Mouse (Mus musculus) heart, adult 2 months (tissue): ENCODE measurements around the gene Nudt16l1. TPM values are rescaled to one million over a fixed set of nuclear protein-coding genes. Genes with fewer than 3 reads are reported as not detected.

Experiments
- DNase-seq, 2 experiments: peaks; one replicate each; pipeline ENCODE4 v3.0.0; 2021
- H3K27ac ChIP-seq: fragments of 200-600 bp; 2 replicates; pipeline ENCODE4 v1.8.1; 2022
- H3K27me3 ChIP-seq: fragments of 200-500 bp; 2 replicates; pipeline ENCODE4 v1.6.1; 2012; ENCODE audit warnings: mild to moderate bottlenecking, low read length, inconsistent platforms, mixed read lengths; ENCODE audit not compliant: control insufficient read depth, insufficient read depth
- H3K36me3 ChIP-seq: fragments of 200-500 bp; 2 replicates; pipeline ENCODE4 v1.6.1; 2012; ENCODE audit warnings: low read length, inconsistent platforms; ENCODE audit not compliant: control insufficient read depth, insufficient read depth
- H3K4me1 ChIP-seq: fragments of 200-500 bp; 2 replicates; pipeline ENCODE4 v1.6.1; 2011; ENCODE audit warnings: low read length; ENCODE audit not compliant: control insufficient read depth, insufficient read depth
- H3K4me3 ChIP-seq: fragments of 200-600 bp; 2 replicates; pipeline ENCODE4 v1.8.1; 2022
- H3K79me2 ChIP-seq: fragments of 200-500 bp; replicated peaks from 2 replicates; pipeline ENCODE4 v1.6.1; 2012; ENCODE audit warnings: mild to moderate bottlenecking, inconsistent platforms, low read length, moderate library complexity, mixed read lengths; ENCODE audit not compliant: control insufficient read depth, insufficient read depth
- H3K9ac ChIP-seq: fragments of 200-500 bp; 2 replicates; pipeline ENCODE4 v1.6.1; 2012; ENCODE audit warnings: low read depth, mild to moderate bottlenecking, control low read depth, inconsistent platforms, low read length, mixed read lengths
- CTCF ChIP-seq: fragments of 200-600 bp; IDR thresholded peaks from 2 replicates; pipeline ENCODE4 v1.8.1; 2022; ENCODE audit warnings: antibody characterized with exemption, mild to moderate bottlenecking, moderate library complexity
- EP300 ChIP-seq: fragments of 200-500 bp; IDR thresholded peaks from 2 replicates; pipeline ENCODE4 v1.6.1; 2011; ENCODE audit warnings: low read depth, low read length, control low read depth; ENCODE audit not compliant: insufficient read depth
- POLR2A ChIP-seq: fragments of 200-500 bp; IDR thresholded peaks from 2 replicates; pipeline ENCODE4 v1.6.1; 2011; ENCODE audit warnings: mild to moderate bottlenecking, low read depth, low read length, control low read depth; ENCODE audit not compliant: insufficient read depth
- WGBS: fragments of 180-500 bp; shearing (Covaris S2); methylation state at CpG from one replicate; pipeline ENCODE4 v1.1.7; 2018; 5-methylcytosine and 5-hydroxymethylcytosine counted together
- intact Hi-C: fragments of 180-260 bp; cut with DNase I; formaldehyde crosslinking; loops from one replicate; pipeline ENCODE4 v1.15.1; 2025
- polyA plus RNA-seq: library from polyadenylated mRNA; depleted of rRNA; stranded (reverse); fragments of >200 nt; gene quantifications from 2 replicates; pipeline ENCODE4 v1.2.3, GENCODE M21; 2012
- total RNA-seq, 2 experiments: library from RNA; stranded (reverse); gene quantifications; 2 replicates each; pipeline ENCODE4 v1.2.3; 2021

Nudt16l1 gene
- total and polyA plus RNA-seq, 3 experiments = 16.7 to 38.9 (median 17.1) TPM

- Histone ChIP-seq H3K79me2 (no peaks in the 10 kb centered on the region), H3K4me3 (no peak overlapping the region), H3K36me3 (no peaks in the 10 kb centered on the region), H3K27ac (no peak overlapping the region), H3K4me1 (no peaks in the 10 kb centered on the region), H3K9ac (no peak overlapping the region), H3K27me3 (no peaks in the 10 kb centered on the region)
- no peak for DNase-seq
- intact Hi-C loops = no loop called here
- no peak for TF ChIP-seq CTCF
- TF ChIP-seq POLR2A = no peak
- TF ChIP-seq EP300 = no peak
- 88% methylated on average over 4 of the region's 4 CpGs for WGBS
Observed at GRCm38 (mm10) chr16:4947378-4947777, 8.8 kb downstream of the Nudt16l1 start.

GRCm38 (mm10) chr16:4956609-4957008 is 18.0 kb downstream of the Nudt16l1 start:
- Histone ChIP-seq H3K79me2 (no peaks in the 10 kb centered on the region; the same call in 1 of the 2 replicates), H3K27ac (no peak overlapping the region), H3K27me3 (no peaks in the 10 kb centered on the region), H3K36me3 (peaks cover 4% of the 10 kb centered on the region), H3K9ac (no peak overlapping the region), H3K4me1 (peaks cover 2% of the 10 kb centered on the region), H3K4me3 (no peak overlapping the region)
- TF ChIP-seq POLR2A (no peak), CTCF (no peak), EP300 (no peak)
- intact Hi-C loops = no loop called here
- DNase-seq = no peak
- WGBS = 93% methylated on average over 3 of the region's 3 CpGs

- intact Hi-C loops = no loop called here
- H3K36me3 ChIP-seq = peaks cover 4% of the 10 kb centered on the region
- TF ChIP-seq EP300 (no peak), CTCF (no peak), POLR2A (no peak)
Observed at GRCm38 (mm10) chr16:4957446-4957845, 18.9 kb downstream of the Nudt16l1 start.

GRCm38 (mm10) chr16:4960260-4960659 is 21.7 kb downstream of the Nudt16l1 start:
- no peak for TF ChIP-seq EP300
- no peak for TF ChIP-seq POLR2A
- TF ChIP-seq CTCF = no peak
- H3K79me2 ChIP-seq = peaks cover 2% of the 10 kb centered on the region
- intact Hi-C loops = loop anchor here (5.0 kb wide), 1 partner anchor 232 kb away; no protein-coding TSS in a partner anchor
- DNase-seq = no peak
- H3K27me3 ChIP-seq = no peaks in the 10 kb centered on the region
- H3K4me1 ChIP-seq = peaks cover 9% of the 10 kb centered on the region
- no peak overlapping the region for H3K9ac ChIP-seq
- H3K4me3 ChIP-seq = no peak overlapping the region
- H3K36me3 ChIP-seq = peaks cover 4% of the 10 kb centered on the region
- no peak overlapping the region for H3K27ac ChIP-seq
- 73% methylated on average over 8 of the region's 8 CpGs for WGBS

More at GRCm38 (mm10) chr16:4957446-4957845, 18.9 kb downstream of the Nudt16l1 start:
- no peak overlapping the region for H3K4me3 ChIP-seq
- no peak overlapping the region for H3K27ac ChIP-seq
- WGBS = 80% methylated on average over 3 of the region's 3 CpGs
- H3K4me1 ChIP-seq = peaks cover 2% of the 10 kb centered on the region
- H3K9ac ChIP-seq = no peak overlapping the region
- no peak for DNase-seq
- no peaks in the 10 kb centered on the region for H3K27me3 ChIP-seq
- no peaks in the 10 kb centered on the region; the same call in 1 of the 2 replicates for H3K79me2 ChIP-seq

- peak overlapping the region; percentile 83 for H3K27ac ChIP-seq
- H3K79me2 ChIP-seq = peaks cover 2% of the 10 kb centered on the region
- peaks cover 10% of the 10 kb centered on the region for H3K4me1 ChIP-seq
- TF ChIP-seq POLR2A = no peak
- no peak for TF ChIP-seq EP300
- no peak for TF ChIP-seq CTCF
- H3K4me3 ChIP-seq = peak overlapping the region; percentile 77
- H3K36me3 ChIP-seq = peaks cover 4% of the 10 kb centered on the region
- 33% methylated on average over 9 of the region's 9 CpGs for WGBS
- H3K9ac ChIP-seq = peak overlapping the region; percentile 54
- H3K27me3 ChIP-seq = no peaks in the 10 kb centered on the region
- intact Hi-C loops = loop anchor here (1.0 to 5.0 kb wide), 2 partner anchors 24 to 229 kb away; no protein-coding TSS in a partner anchor
- no peak for DNase-seq
Observed at GRCm38 (mm10) chr16:4963346-4963745, 24.8 kb downstream of the Nudt16l1 start.

GRCm38 (mm10) chr16:4963797-4964709 is 25.5 kb downstream of the Nudt16l1 start, which contains the start of gene Anks3:
Anks3 (minus strand) TSS chr16:4964205.
- Histone ChIP-seq H3K9ac (peak within 1 kb of the TSS; percentile 80), H3K4me1 (peaks cover 9% of the 10 kb centered on the region), H3K36me3 (peaks cover 4% of the 10 kb centered on the region), H3K27me3 (no peaks in the 10 kb centered on the region), H3K27ac (peak within 1 kb of the TSS; percentile 83), H3K4me3 (peak within 1 kb of the TSS; percentile 77), H3K79me2 (peaks cover 2% of the 10 kb centered on the region)
- TF ChIP-seq POLR2A (peak; percentile 67), CTCF (0 out of 2 replicates have a peak, but pooled peaks have one; percentile 2), EP300 (peak; percentile 56; the same call in 1 of the 2 replicates)
- intact Hi-C loops = loop anchor here (1.0 to 5.0 kb wide), 2 partner anchors 25 to 228 kb away; no protein-coding TSS in a partner anchor
- WGBS = under 1% methylated on average over 76 of the region's 76 CpGs
- DNase-seq = peak; percentile 95 to 99
